Mouse (Mus musculus) kidney, embryonic 16.5 days (tissue): ENCODE results near the gene Slc5a9. TPM values are rescaled to one million over a fixed set of nuclear protein-coding genes. Genes with fewer than 3 reads are reported as not detected.
"Not testable (repeated sequence)": the region's sequence is repeated elsewhere in the genome, so short reads cannot be mapped to it uniquely, and the experiment has no call there.

ENCODE experiments used
- ATAC-seq: fragments of 200-750 bp; cut with Nextera tagmentation; 2 replicates; pipeline ENCODE4 v1.8.0; 2017; ENCODE audit warnings: moderate TSS enrichment; ENCODE audit not compliant: low FRiP score, low TSS enrichment
- H3K27ac ChIP-seq: fragments of 300-500 bp; sonication (generic); 2 replicates; pipeline ENCODE4 v1.5.1; 2014; ENCODE audit warnings: low read length
- H3K27me3 ChIP-seq: fragments of 300-500 bp; sonication (generic); 2 replicates; pipeline ENCODE4 v1.6.1; 2014; ENCODE audit warnings: low read length, control low read depth, mixed read lengths; ENCODE audit not compliant: insufficient read depth
- H3K36me3 ChIP-seq: fragments of 300-500 bp; sonication (generic); 2 replicates; pipeline ENCODE4 v1.6.1; 2014; ENCODE audit warnings: low read length, control low read depth, mixed read lengths; ENCODE audit not compliant: insufficient read depth
- H3K4me1 ChIP-seq: fragments of 300-500 bp; sonication (generic); 2 replicates; pipeline ENCODE4 v1.6.1; 2014; ENCODE audit warnings: low read length, control low read depth, mixed read lengths; ENCODE audit not compliant: insufficient read depth
- H3K4me2 ChIP-seq: fragments of 300-500 bp; sonication (generic); replicated peaks from 2 replicates; pipeline ENCODE4 v1.6.1; 2014; ENCODE audit warnings: low read depth, low read length
- H3K4me3 ChIP-seq: fragments of 300-500 bp; sonication (generic); 2 replicates; pipeline ENCODE4 v1.5.1; 2014; ENCODE audit warnings: mild to moderate bottlenecking, low read length
- H3K9ac ChIP-seq: fragments of 300-500 bp; sonication (generic); replicated peaks from 2 replicates; pipeline ENCODE4 v1.6.1; 2014; ENCODE audit warnings: low read length
- H3K9me3 ChIP-seq: fragments of 300-500 bp; sonication (generic); 2 replicates; pipeline ENCODE4 v1.6.1; 2016; ENCODE audit warnings: low read length, control low read depth
- WGBS: fragments of 180-500 bp; shearing (Covaris S2); extraction: QIAGEN DNeasy Blood & Tissue Kit; methylation state at CpG from one replicate; pipeline ENCODE4 v1.1.7; 2014; 5-methylcytosine and 5-hydroxymethylcytosine counted together
- polyA plus RNA-seq: library from polyadenylated mRNA; unstranded; fragments of >200 nt; fragmentation: Nextera tagmentation; extraction: Ambion mirVana; gene quantifications from 2 replicates; pipeline ENCODE4 v1.2.1, GENCODE M21; 2015

Gene Slc5a9
- polyA plus RNA-seq, result 3.3 and 3.9 TPM in 2 replicates

DNA sequence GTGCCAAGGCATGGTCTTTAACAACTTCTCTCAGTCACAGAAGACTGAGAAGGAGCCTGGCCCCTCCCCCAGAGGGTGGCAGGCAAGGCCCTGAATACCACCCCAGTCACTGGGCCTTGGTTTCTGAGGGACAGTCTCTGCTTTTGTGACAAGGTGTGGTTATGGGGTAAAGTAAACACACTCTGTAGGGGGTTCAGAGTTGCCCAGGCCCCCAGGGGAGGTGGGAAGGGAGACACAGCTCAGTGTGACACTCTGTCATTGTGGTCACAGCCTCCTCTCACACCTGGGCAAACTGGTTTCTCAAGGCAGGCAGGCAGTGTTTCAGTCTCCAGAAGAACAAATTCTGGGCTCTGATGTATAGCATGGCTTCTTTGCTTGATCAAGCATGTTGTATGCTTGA is at the start of gene Slc5a9:
Gene Slc5a9, minus strand, starts transcription at position 144 of the 400 bp plus-strand sequence.
- peak; percentile 47; the same call in 1 of the 2 replicates for ATAC-seq
- H3K9ac ChIP-seq, result no peak within 1 kb of the TSS
- H3K4me3 ChIP-seq, result no peak within 1 kb of the TSS
- H3K9me3 ChIP-seq, result no peaks in the 10 kb centered on the region
- H3K36me3 ChIP-seq, result no peaks in the 10 kb centered on the region
- H3K4me2 ChIP-seq, result no peak within 1 kb of the TSS
- no peak within 1 kb of the TSS for H3K27ac ChIP-seq
- no peaks in the 10 kb centered on the region for H3K4me1 ChIP-seq
- no peaks in the 10 kb centered on the region for H3K27me3 ChIP-seq

DNA sequence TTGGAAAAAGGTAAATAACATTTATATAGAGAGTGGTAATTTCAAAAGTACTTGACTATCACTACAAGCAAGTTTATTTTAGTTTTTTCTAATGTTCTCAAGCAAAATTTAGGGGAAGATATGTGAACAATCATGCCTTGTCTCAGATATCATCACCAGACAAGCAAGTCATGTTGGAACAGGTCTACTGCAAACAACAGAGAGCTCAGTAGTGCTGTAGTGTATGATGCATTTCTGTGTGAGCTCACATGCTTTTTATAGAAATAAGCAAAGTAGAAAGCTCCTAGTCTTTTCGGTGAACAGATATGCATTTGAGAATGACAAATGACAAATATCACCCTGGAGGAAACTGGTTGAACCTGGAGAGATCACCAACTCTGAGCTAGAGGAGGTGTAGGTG is 16.4 kb upstream of the Slc5a9 start, which contains the start of gene Skint8:
Gene Skint8, plus strand, starts transcription at position 301 of the 400 bp plus-strand sequence.
- 85% methylated on average over 1 of the region's 1 CpGs for WGBS
- Histone ChIP-seq H3K9ac (no peak within 1 kb of the TSS), H3K4me3 (no peak within 1 kb of the TSS), H3K27me3 (no peaks in the 10 kb centered on the region), H3K9me3 (0 out of 2 replicates have a peak, but pooled peaks cover 2% of the 10 kb centered on the region), H3K27ac (no peak within 1 kb of the TSS), H3K4me1 (no peaks in the 10 kb centered on the region), H3K4me2 (no peak within 1 kb of the TSS), H3K36me3 (no peaks in the 10 kb centered on the region)
- no peak for ATAC-seq

DNA sequence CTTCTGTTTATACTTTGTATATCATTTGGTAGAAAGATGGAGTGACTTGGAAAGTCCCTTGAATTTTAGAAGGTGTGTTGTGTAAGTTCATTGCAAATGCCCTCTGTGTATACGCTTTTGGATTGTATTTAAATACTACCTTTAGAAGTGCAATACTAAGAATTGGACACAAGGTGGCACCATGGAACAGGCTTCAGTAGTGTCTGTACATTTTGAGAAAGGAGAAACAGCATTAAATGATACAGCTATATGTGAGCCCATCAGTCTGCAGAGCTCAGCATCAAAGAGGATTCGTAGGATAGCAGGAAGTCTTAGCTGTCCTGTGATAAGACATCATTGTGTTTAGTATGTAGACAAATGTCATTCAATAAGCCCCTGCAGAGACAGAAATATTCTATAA is 5.2 kb upstream of the Slc5a9 start:
- ATAC-seq, result 0 out of 2 replicates have a peak, but pooled peaks have one; percentile 15
- no peak overlapping the region for H3K27ac ChIP-seq
- H3K9ac ChIP-seq, result no peak overlapping the region
- H3K4me1 ChIP-seq, result no peaks in the 10 kb centered on the region
- H3K4me2 ChIP-seq, result no peak overlapping the region
- H3K9me3 ChIP-seq, result no peaks in the 10 kb centered on the region
- H3K27me3 ChIP-seq, result no peaks in the 10 kb centered on the region
- no peaks in the 10 kb centered on the region for H3K36me3 ChIP-seq
- WGBS, result 46% methylated on average over 2 of the region's 2 CpGs
- H3K4me3 ChIP-seq, result no peak overlapping the region

DNA sequence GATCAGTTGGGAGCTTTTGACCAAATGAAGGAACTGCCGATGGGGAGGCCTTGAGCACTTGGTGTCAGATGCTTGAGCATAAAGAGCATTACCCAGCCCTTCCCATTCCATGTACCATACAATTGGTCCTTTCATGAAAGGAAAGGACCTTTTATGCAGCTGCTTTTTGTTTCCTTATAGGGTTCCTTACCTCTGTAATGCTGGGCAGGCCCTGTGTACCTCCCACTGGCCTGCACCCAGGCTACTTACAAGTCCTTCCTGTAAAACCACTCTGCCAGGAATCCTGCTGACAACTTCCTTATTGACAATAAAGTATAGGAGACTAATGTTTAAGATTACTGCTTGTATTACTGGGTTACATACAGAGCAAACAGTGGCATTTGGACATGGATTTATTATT is 1.2 kb downstream of the Slc5a9 start:
- no peak for ATAC-seq
- no peak overlapping the region for H3K4me2 ChIP-seq
- H3K9me3 ChIP-seq, result no peaks in the 10 kb centered on the region
- H3K9ac ChIP-seq, result no peak overlapping the region
- no peak overlapping the region for H3K4me3 ChIP-seq
- WGBS, result 95% methylated on average over 1 of the region's 1 CpGs
- no peak overlapping the region for H3K27ac ChIP-seq
- H3K36me3 ChIP-seq, result no peaks in the 10 kb centered on the region
- H3K4me1 ChIP-seq, result no peaks in the 10 kb centered on the region
- no peaks in the 10 kb centered on the region for H3K27me3 ChIP-seq

DNA sequence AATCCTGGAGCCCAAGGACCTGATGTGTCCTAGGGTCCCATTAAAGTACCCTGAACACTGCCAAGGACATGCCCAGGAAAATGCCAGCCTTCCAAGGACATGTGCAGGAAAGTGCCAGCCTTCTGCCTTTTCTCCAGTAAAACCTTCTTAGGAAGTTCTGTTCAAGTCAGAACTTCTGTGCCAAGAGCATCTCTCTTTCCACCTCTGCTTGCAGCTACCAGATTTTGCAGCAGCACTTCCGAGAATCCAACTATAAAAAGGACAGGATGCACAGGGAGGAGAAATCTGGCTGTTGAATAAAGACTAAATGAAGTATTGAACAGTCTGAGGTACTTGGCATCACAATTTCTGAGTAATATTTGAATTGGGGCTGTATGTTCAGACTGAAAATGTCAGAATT is 2.2 kb downstream of the Slc5a9 start:
- not testable (repeated sequence) for H3K4me3 ChIP-seq, H3K27ac ChIP-seq, H3K9me3 ChIP-seq, H3K9ac ChIP-seq, H3K27me3 ChIP-seq, H3K36me3 ChIP-seq, ATAC-seq, H3K4me2 ChIP-seq, H3K4me1 ChIP-seq
- 68% methylated on average over 1 of the region's 1 CpGs for WGBS

DNA sequence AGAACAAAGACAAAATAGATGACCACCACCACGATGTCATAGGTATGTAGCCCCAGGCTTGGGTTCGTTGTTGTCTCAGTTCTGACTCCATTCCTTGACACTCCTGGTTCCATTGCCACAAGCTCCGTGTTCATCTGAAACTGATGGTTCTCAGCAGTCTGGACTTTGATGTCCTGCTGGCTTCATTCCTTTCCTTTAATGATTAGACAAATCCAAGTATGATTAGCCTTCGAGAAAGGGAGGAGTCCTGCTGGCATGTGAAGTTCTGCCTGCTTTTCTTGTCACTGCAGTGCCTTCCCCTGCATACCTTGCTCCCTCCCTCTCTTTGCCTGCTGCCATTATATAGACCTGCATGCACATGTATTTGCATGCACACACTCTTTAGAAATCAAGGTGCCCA is 4.2 kb downstream of the Slc5a9 start:
- Histone ChIP-seq H3K9ac (no peak overlapping the region), H3K9me3 (no peaks in the 10 kb centered on the region), H3K36me3 (no peaks in the 10 kb centered on the region), H3K4me2 (no peak overlapping the region), H3K27ac (no peak overlapping the region), H3K4me1 (no peaks in the 10 kb centered on the region), H3K4me3 (no peak overlapping the region), H3K27me3 (no peaks in the 10 kb centered on the region)
- WGBS, result 49% methylated on average over 4 of the region's 4 CpGs
- ATAC-seq, result peak; percentile 80; the same call in 1 of the 2 replicates

DNA sequence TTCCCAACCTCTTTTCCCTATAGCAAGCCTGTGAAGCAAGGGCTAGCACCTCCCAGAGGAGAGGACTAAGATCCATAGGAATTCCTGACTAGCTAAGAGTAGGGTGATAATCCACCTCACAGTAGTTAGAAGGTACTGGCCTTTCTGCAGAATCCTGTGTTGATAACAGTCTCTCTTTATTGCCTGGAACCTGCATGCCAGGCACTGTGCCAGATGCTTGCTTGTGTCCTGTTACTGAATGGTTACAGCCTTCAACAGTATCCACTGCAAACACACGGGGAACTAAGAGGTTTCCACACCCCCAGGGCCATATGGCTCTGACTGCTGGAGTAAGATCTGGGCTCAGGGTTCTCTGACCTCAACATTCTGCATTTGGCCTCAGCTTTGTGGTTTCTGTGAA is 5.0 kb downstream of the Slc5a9 start:
- no peak for ATAC-seq
- H3K36me3 ChIP-seq, result no peaks in the 10 kb centered on the region
- H3K9ac ChIP-seq, result no peak overlapping the region
- no peak overlapping the region for H3K4me3 ChIP-seq
- H3K4me1 ChIP-seq, result no peaks in the 10 kb centered on the region
- no peak overlapping the region for H3K27ac ChIP-seq
- WGBS, result 12% methylated on average over 1 of the region's 1 CpGs
- no peaks in the 10 kb centered on the region for H3K27me3 ChIP-seq
- H3K4me2 ChIP-seq, result no peak overlapping the region
- no peaks in the 10 kb centered on the region for H3K9me3 ChIP-seq

DNA sequence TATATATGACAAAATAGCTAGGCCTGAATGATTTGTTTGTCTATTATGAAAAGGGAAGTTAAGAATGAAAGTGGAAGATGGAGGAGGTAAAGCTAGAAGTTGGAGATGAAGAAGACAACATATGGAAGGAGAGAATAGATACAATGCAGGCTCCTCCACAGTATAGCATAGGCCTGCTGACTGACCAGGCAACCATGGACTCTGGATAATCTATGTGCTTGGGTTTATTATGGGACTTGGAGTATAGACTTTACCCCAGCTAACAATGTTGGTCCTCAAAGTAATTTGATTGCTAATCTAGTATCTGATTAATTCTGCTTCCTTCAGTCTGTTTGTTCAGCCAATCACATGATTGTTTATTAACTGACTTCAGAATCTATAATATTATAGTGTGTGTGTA is 10.6 kb downstream of the Slc5a9 start:
- Histone ChIP-seq H3K9me3 (no peaks in the 10 kb centered on the region), H3K4me3 (no peak overlapping the region), H3K36me3 (no peaks in the 10 kb centered on the region), H3K4me2 (no peak overlapping the region), H3K4me1 (no peaks in the 10 kb centered on the region), H3K9ac (no peak overlapping the region), H3K27ac (no peak overlapping the region), H3K27me3 (no peaks in the 10 kb centered on the region)
- no peak for ATAC-seq

DNA sequence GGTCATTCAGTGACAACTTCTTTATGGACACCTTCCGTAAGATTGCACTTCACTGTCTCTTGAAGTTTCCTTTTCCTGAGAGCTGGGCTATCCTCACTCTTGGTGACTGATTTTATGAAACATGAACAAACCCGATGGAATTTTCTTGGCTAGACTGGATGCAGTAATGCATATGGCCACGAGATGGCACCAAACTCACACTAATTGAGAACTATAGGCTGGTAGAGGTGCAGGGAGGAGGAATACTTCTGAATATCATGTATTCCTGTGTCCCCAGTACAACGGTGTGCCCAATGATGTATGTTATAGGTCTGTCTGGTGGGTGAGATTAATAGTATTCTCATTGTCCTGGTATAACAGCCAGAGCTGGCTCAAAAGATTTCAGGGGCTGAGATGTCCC is 16.1 kb downstream of the Slc5a9 start:
- peak; percentile 81; the same call in 1 of the 2 replicates for ATAC-seq
- Histone ChIP-seq H3K9ac (no peak overlapping the region), H3K4me2 (peak overlapping the region; percentile 47; the same call in 1 of the 2 replicates), H3K9me3 (no peaks in the 10 kb centered on the region), H3K27me3 (no peaks in the 10 kb centered on the region), H3K4me3 (no peak overlapping the region), H3K36me3 (no peaks in the 10 kb centered on the region), H3K27ac (no peak overlapping the region), H3K4me1 (0 out of 2 replicates have a peak, but pooled peaks cover 5% of the 10 kb centered on the region)
- WGBS, result 11% methylated on average over 4 of the region's 4 CpGs

DNA sequence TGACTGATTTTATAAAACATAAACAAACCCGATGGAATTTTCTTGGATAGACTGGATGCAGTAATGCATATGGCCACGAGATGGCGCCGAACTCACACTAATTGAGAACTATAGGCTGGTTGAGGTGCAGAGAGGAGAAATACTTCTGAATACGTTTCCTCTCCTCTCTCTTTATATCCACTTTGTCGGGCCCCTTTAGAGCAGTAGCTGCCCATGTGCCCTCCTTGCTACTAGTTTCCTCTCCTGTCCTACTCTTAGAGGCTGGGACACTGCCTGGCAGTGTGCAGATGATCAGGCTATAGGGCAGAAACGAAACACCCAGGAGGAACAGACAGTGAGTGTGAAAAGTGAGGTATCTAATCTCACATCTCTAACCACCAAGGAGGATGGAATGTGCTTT is 16.7 kb downstream of the Slc5a9 start:
- H3K27ac ChIP-seq, result no peak overlapping the region
- H3K9ac ChIP-seq, result peak overlapping the region; percentile 51; the same call in 1 of the 2 replicates
- H3K27me3 ChIP-seq, result no peaks in the 10 kb centered on the region
- H3K36me3 ChIP-seq, result no peaks in the 10 kb centered on the region
- peak overlapping the region; percentile 25 for H3K4me3 ChIP-seq
- H3K4me2 ChIP-seq, result peak overlapping the region; percentile 47
- H3K4me1 ChIP-seq, result 0 out of 2 replicates have a peak, but pooled peaks cover 5% of the 10 kb centered on the region
- peak; percentile 84 for ATAC-seq
- no peaks in the 10 kb centered on the region for H3K9me3 ChIP-seq
- WGBS, result 8% methylated on average over 7 of the region's 7 CpGs
